ENCODE assay signal across 11 mouse cellular contexts in genomic region chr1:24553462-24553861, GRCm38 (mm10). TPM values are rescaled to one million over a fixed set of nuclear protein-coding genes. Genes with fewer than 3 reads are reported as not detected.
DNase-seq lines count a peak whose midpoint lies in the region; ATAC-seq and TF ChIP-seq lines count a peak whose summit lies in the region.
"Had no signal": no experiment of that assay in that cellular context is flagged by ENCODE, and none has a peak within 500 bp of the region (broad histone marks: within the 10 kb centered on the region; RNA-seq: fewer than 3 reads in every experiment).

No protein-coding gene starts in this region.

- no peaks in the 10 kb centered on the region for H3K4me1 ChIP-seq in lung, embryonic 14.5 days (ENCODE audit: insufficient read depth)
- H3K4me1 ChIP-seq in bone marrow macrophage, adult 2 months (ENCODE audit: control insufficient read depth, insufficient read depth, low read length), result peaks cover 23% of the 10 kb centered on the region
- H3K4me1 ChIP-seq in forebrain, embryonic 11.5 days (replicated peaks; ENCODE audit: control insufficient read depth, insufficient read depth, low read length), result no peaks in the 10 kb centered on the region
- H3K4me1 ChIP-seq in intestine, postnatal 0 days (replicated peaks; ENCODE audit: control insufficient read depth, insufficient read depth, low read length), result no peaks in the 10 kb centered on the region

- peak; percentile 54; the same call in 1 of the 2 replicates for ATAC-seq in lung, embryonic 14.5 days (ENCODE audit: insufficient read depth)
- ATAC-seq in forebrain, embryonic 11.5 days (replicated peaks; ENCODE audit: low FRiP score), result no peak
- ATAC-seq in intestine, postnatal 0 days, result no peak

- no peak overlapping the region for H3K4me2 ChIP-seq in lung, embryonic 14.5 days
- H3K4me2 ChIP-seq in forebrain, embryonic 11.5 days (ENCODE audit: low read depth, low read length, severe bottlenecking), result no peak overlapping the region
- no peak overlapping the region for H3K4me2 ChIP-seq in intestine, postnatal 0 days (replicated peaks; ENCODE audit: low read depth)
- H3K4me2 ChIP-seq: hindbrain, embryonic 15.5 days had no signal

- no peaks in the 10 kb centered on the region for H3K27me3 ChIP-seq in lung, embryonic 14.5 days (ENCODE audit: insufficient read depth, low read length)
- no peaks in the 10 kb centered on the region for H3K27me3 ChIP-seq in forebrain, embryonic 11.5 days (ENCODE audit: control insufficient read depth, insufficient read depth, low read length)
- no peaks in the 10 kb centered on the region for H3K27me3 ChIP-seq in intestine, postnatal 0 days (replicated peaks; ENCODE audit: control insufficient read depth, insufficient read depth, low read length)
- H3K27me3 ChIP-seq: hindbrain, embryonic 15.5 days had no signal

- TF ChIP-seq POLR2A in bone marrow macrophage, adult 2 months (IDR thresholded peaks at IDR 0.05; ENCODE audit: borderline replicate concordance, low read depth, low read length), result no peak

- H3K79me2 ChIP-seq in macrophage (ENCODE audit: inconsistent target), result no peaks in the 10 kb centered on the region

- DNase-seq in lung, embryonic 14.5 days, result peak; percentile 37
- DNase-seq in lung, postnatal 14 days, result no peak
- DNase-seq in heart, adult 9 months (ENCODE audit: low spot score in 2 of 2), result peak; percentile 21 to 28
- no peak for DNase-seq in forebrain, embryonic 11.5 days (ENCODE audit: low spot score)
- no peak for DNase-seq in cerebellum, adult 11 months

- no peaks in the 10 kb centered on the region for H3K9me3 ChIP-seq in lung, embryonic 14.5 days (ENCODE audit: low read depth, low read length)
- no peaks in the 10 kb centered on the region for H3K9me3 ChIP-seq in forebrain, embryonic 11.5 days (ENCODE audit: control insufficient read depth, low read length)
- H3K9me3 ChIP-seq in intestine, postnatal 0 days (ENCODE audit: control insufficient read depth), result no peaks in the 10 kb centered on the region
- H3K9me3 ChIP-seq: forebrain, embryonic 10.5 days; hindbrain, embryonic 15.5 days had no signal

- H3K9ac ChIP-seq in lung, embryonic 14.5 days, result no peak overlapping the region
- H3K9ac ChIP-seq in forebrain, embryonic 11.5 days (ENCODE audit: low read length), result no peak overlapping the region
- no peak overlapping the region for H3K9ac ChIP-seq in intestine, postnatal 0 days (ENCODE audit: low read depth, low read length)
- H3K9ac ChIP-seq: hindbrain, embryonic 15.5 days had no signal

- H3K36me3 ChIP-seq in lung, embryonic 14.5 days (ENCODE audit: insufficient read depth), result no peaks in the 10 kb centered on the region
- H3K36me3 ChIP-seq in macrophage (ENCODE audit: inconsistent target), result no peaks in the 10 kb centered on the region
- H3K36me3 ChIP-seq in forebrain, embryonic 11.5 days (ENCODE audit: control insufficient read depth, insufficient read depth, low read length), result no peaks in the 10 kb centered on the region
- H3K36me3 ChIP-seq in intestine, postnatal 0 days (ENCODE audit: control insufficient read depth, insufficient read depth), result no peaks in the 10 kb centered on the region
- H3K36me3 ChIP-seq: forebrain, embryonic 10.5 days; hindbrain, embryonic 15.5 days had no signal

- TF ChIP-seq CTCF in lung, embryonic 14.5 days (IDR thresholded peaks at IDR 0.05; ENCODE audit: low read depth), result no peak
- TF ChIP-seq CTCF in bone marrow macrophage, adult 2 months (IDR thresholded peaks at IDR 0.05; ENCODE audit: low read depth, low read length), result no peak
- no peak for TF ChIP-seq CTCF in intestine, postnatal 0 days (IDR thresholded peaks at IDR 0.05; ENCODE audit: low read depth)

- WGBS in lung, embryonic 14.5 days, result 20% methylated on average over 4 of the region's 4 CpGs
- 35% methylated on average over 4 of the region's 4 CpGs for WGBS in macrophage (ENCODE audit: missing documents)
- WGBS in forebrain, embryonic 11.5 days, result 43% methylated on average over 4 of the region's 4 CpGs
- 43% methylated on average over 4 of the region's 4 CpGs for WGBS in intestine, postnatal 0 days

- H3K27ac ChIP-seq in lung, embryonic 14.5 days (ENCODE audit: low read depth), result no peak overlapping the region
- peak overlapping the region; percentile 73 for H3K27ac ChIP-seq in bone marrow macrophage, adult 2 months (ENCODE audit: insufficient read depth, low read depth, low read length)
- peak overlapping the region; percentile 37 for H3K27ac ChIP-seq in macrophage
- no peak overlapping the region for H3K27ac ChIP-seq in forebrain, embryonic 11.5 days (ENCODE audit: low read depth, low read length)
- no peak overlapping the region for H3K27ac ChIP-seq in intestine, postnatal 0 days (ENCODE audit: low read depth, low read length)
- H3K27ac ChIP-seq: forebrain, embryonic 10.5 days; hindbrain, embryonic 15.5 days had no signal

- H3K4me3 ChIP-seq in lung, embryonic 14.5 days (ENCODE audit: low read depth, low read length), result no peak overlapping the region
- H3K4me3 ChIP-seq in bone marrow macrophage, adult 2 months (ENCODE audit: insufficient read depth, low read length), result no peak overlapping the region
- no peak overlapping the region for H3K4me3 ChIP-seq in macrophage (ENCODE audit: inconsistent target)
- H3K4me3 ChIP-seq in forebrain, embryonic 11.5 days (ENCODE audit: low read depth, low read length), result no peak overlapping the region
- H3K4me3 ChIP-seq in intestine, postnatal 0 days (ENCODE audit: low read depth, low read length), result no peak overlapping the region
- H3K4me3 ChIP-seq: forebrain, embryonic 10.5 days; hindbrain, embryonic 15.5 days had no signal

RNA-seq across cellular contexts. Expression of gene Col19a1, which starts 33.8 kb away (rescaled TPM):
- polyA plus RNA-seq in lung, embryonic 14.5 days (2014; fragmentation: Nextera tagmentation; extraction: Ambion mirVana), result 0.07 TPM in 1 of 2 replicates, not detected in the other
- polyA plus RNA-seq in bone marrow macrophage, adult 2 months (2012; ENCODE audit: insufficient read depth, insufficient read length, missing spikeins), result 0.83 and 1.4 TPM in 2 replicates
- total RNA-seq in macrophage (2018; cell fraction: chromatin; rRNA removed), result 1 to 10 TPM in 9 of 26 experiments, under 1 TPM in 13, not detected in 4; 0.26 to 6.6 (median 0.67) TPM
- under 1 TPM in 18 of 26 experiments, not detected in 8; 0.03 to 0.17 (median 0.07) TPM for total RNA-seq in macrophage (2018; cell fraction: cytosol; rRNA removed)
- 1 to 10 TPM in 5 of 26 experiments, under 1 TPM in 19, not detected in 2; 0.09 to 2.5 (median 0.43) TPM for total RNA-seq in macrophage (2018; cell fraction: nucleus; rRNA removed)
- polyA plus RNA-seq in macrophage (2018), result 0.06 to 0.11 TPM in 2 of 3 replicates, not detected in the other
- 0.21 and 0.29 TPM in 2 replicates for polyA plus RNA-seq in forebrain, embryonic 11.5 days (2014; fragmentation: Nextera tagmentation; extraction: Ambion mirVana)
- polyA plus RNA-seq in intestine, postnatal 0 days (2015; fragmentation: Nextera tagmentation; extraction: Ambion mirVana), result 0.09 and 0.38 TPM in 2 replicates
- total RNA-seq: liver, adult 2 months had no signal
- polyA plus RNA-seq: liver, adult 2 months had no signal

Comparison
In these comparisons a context has a peak if more than half of its experiments do, and no peak if none do; other contexts are left out.
1. DNase-seq: peak in lung, embryonic 14.5 days (single experiment) and heart, adult 9 months (2 of 2); none in lung, postnatal 14 days (single experiment), forebrain, embryonic 11.5 days (single experiment) and cerebellum, adult 11 months (single experiment).
2. H3K27ac ChIP-seq: peak in bone marrow macrophage, adult 2 months (single experiment) and macrophage (single experiment); none in lung, embryonic 14.5 days (single experiment), forebrain, embryonic 11.5 days (single experiment) and intestine, postnatal 0 days (single experiment).